Mouse (Mus musculus) G1E (cell line): ENCODE data around the gene Gm27021. TPM values are rescaled to one million over a fixed set of nuclear protein-coding genes. Genes with fewer than 3 reads are reported as not detected.
A peak's percentile ranks its signal among the peaks of the same experiment; 100 is the strongest.

Experiments
- ATAC-seq: 2 replicates; pipeline ENCODE4 v1.8.0; 2016; ENCODE audit warnings: mild to moderate bottlenecking; ENCODE audit not compliant: insufficient number of reproducible peaks, poor library complexity, low FRiP score, severe bottlenecking; ENCODE audit errors: extremely low read depth
- DNase-seq: peaks from one replicate; pipeline ENCODE4 v3.0.0; 2012; ENCODE audit warnings: low spot score
- H3K27me3 ChIP-seq: 2 replicates; pipeline ENCODE4 v1.6.1; 2012; ENCODE audit warnings: mild to moderate bottlenecking, low read length, inconsistent platforms; ENCODE audit not compliant: insufficient read depth
- H3K36me3 ChIP-seq: replicated peaks from 2 replicates; pipeline ENCODE3; 2012; ENCODE audit warnings: mild to moderate bottlenecking, inconsistent platforms
- H3K4me1 ChIP-seq: 2 replicates; pipeline ENCODE4 v1.6.1; 2012; ENCODE audit warnings: low read depth, low read length, inconsistent platforms, mixed read lengths; ENCODE audit not compliant: insufficient read depth
- H3K4me3 ChIP-seq: 2 replicates; pipeline ENCODE4 v1.5.1; 2012; ENCODE audit warnings: low read depth, mild to moderate bottlenecking, inconsistent platforms, low read length, moderate library complexity, mixed read lengths
- H3K9me3 ChIP-seq: replicated peaks from 2 replicates; pipeline ENCODE4 v1.6.1; 2012; ENCODE audit warnings: inconsistent platforms
- CTCF ChIP-seq: IDR thresholded peaks from 2 replicates; pipeline ENCODE4 v1.5.1; 2012; ENCODE audit warnings: low read depth, low read length, inconsistent platforms, mixed read lengths
- GATA1 ChIP-seq: IDR thresholded peaks from 2 replicates; pipeline ENCODE4 v1.6.1; 2012; ENCODE audit warnings: borderline replicate concordance, low read length, inconsistent platforms, mixed read lengths
- GATA2 ChIP-seq: IDR thresholded peaks from 2 replicates; pipeline ENCODE4 v1.6.1; 2012; ENCODE audit warnings: low read depth, low read length, inconsistent platforms, borderline replicate concordance
- POLR2AphosphoS5 ChIP-seq: IDR thresholded peaks from 2 replicates; pipeline ENCODE4 v1.6.1; 2012; ENCODE audit warnings: low read depth, low read length, inconsistent platforms; ENCODE audit not compliant: insufficient replicate concordance
- TAL1 ChIP-seq: conservative IDR thresholded peaks from 2 replicates; pipeline ENCODE4 v1.6.1; 2012; ENCODE audit warnings: low read depth, low read length, inconsistent platforms, mixed read lengths
- polyA plus RNA-seq: library from polyadenylated mRNA; stranded (reverse); fragments of >175 nt; gene quantifications from 2 replicates; pipeline ENCODE4 v1.2.3, GENCODE M21; 2012
- total RNA-seq, 2 experiments: library from RNA; stranded (forward) in 1 of 2; stranded (reverse) in 1 of 2; fragments of 200-1000 nt in 1 of 2; fragments of >200 nt in 1 of 2; fragmentation: Nextera tagmentation in 1 of 2; gene quantifications; 2 replicates each; pipeline ENCODE4 v1.2.3; 2014 to 2017

Gm27021 gene
- total and polyA plus RNA-seq, 3 experiments, result 0.77 TPM; not detected in 2

GRCm38 (mm10) chr8:120633665-120634271 lies 34.1 kb downstream of the Gm27021 start:
- H3K36me3 ChIP-seq, result no peaks in the 10 kb centered on the region
- H3K9me3 ChIP-seq, result no peaks in the 10 kb centered on the region
- TF ChIP-seq TAL1 (no peak), POLR2AphosphoS5 (no peak), GATA1 (no peak), GATA2 (no peak)
- ATAC-seq, result no peak
- no peaks in the 10 kb centered on the region for H3K4me1 ChIP-seq
- no peak for DNase-seq
- peak overlapping the region; percentile 7; the same call in 1 of the 2 replicates for H3K4me3 ChIP-seq
- peaks cover 45% of the 10 kb centered on the region for H3K27me3 ChIP-seq

DNA sequence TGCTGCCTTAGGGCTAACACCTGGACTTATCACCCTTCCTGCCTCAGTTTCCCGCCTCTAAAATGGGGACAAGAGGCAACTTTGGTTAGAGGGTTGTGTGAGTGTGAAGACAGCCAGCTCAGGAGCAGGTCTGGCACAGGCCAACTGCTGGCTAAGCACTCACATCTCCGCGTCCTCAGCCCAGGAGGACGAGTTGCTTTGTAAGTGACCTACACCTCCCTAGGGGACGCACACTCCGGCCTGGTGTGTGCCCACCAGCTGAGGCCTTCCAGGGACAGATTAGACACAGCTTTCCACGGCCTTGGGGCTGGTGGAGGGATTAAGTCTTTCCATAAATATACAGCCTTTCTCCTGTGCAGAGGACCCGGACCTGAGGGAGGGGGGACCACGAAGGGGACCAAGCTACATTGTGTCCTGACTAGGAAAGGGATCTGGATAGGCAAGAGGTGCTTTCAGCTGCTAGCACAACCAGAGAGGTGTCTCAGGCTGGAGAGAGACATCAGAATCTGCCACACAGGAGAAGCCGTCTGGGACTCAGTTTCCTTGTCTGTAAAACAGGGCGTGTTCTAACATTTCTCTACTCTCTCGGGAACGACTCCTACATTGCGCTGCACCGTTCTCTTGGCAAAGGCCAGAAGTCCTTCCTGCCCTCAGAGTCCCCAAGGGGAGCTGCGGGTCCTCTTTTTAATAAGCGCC lies 34.8 kb downstream of the Gm27021 start:
- H3K27me3 ChIP-seq, result peaks cover 45% of the 10 kb centered on the region
- DNase-seq, result no peak
- TF ChIP-seq GATA1, result no peak
- no peak for TF ChIP-seq POLR2AphosphoS5
- no peak for TF ChIP-seq TAL1
- no peak for TF ChIP-seq GATA2
- TF ChIP-seq CTCF, result no peak
- no peaks in the 10 kb centered on the region for H3K4me1 ChIP-seq
- no peaks in the 10 kb centered on the region for H3K36me3 ChIP-seq
- H3K9me3 ChIP-seq, result no peaks in the 10 kb centered on the region
- no peak overlapping the region for H3K4me3 ChIP-seq
- ATAC-seq, result no peak

GRCm38 (mm10) chr8:120631441-120632375 lies 36.2 kb downstream of the Gm27021 start:
- H3K4me1 ChIP-seq, result no peaks in the 10 kb centered on the region
- no peaks in the 10 kb centered on the region for H3K9me3 ChIP-seq
- no peak for TF ChIP-seq GATA1
- TF ChIP-seq TAL1, result no peak
- no peak for TF ChIP-seq CTCF
- H3K27me3 ChIP-seq, result peaks cover 41% of the 10 kb centered on the region
- ATAC-seq (no peak), DNase-seq (no peak)
- H3K36me3 ChIP-seq, result no peaks in the 10 kb centered on the region
- H3K4me3 ChIP-seq, result no peak overlapping the region

DNA sequence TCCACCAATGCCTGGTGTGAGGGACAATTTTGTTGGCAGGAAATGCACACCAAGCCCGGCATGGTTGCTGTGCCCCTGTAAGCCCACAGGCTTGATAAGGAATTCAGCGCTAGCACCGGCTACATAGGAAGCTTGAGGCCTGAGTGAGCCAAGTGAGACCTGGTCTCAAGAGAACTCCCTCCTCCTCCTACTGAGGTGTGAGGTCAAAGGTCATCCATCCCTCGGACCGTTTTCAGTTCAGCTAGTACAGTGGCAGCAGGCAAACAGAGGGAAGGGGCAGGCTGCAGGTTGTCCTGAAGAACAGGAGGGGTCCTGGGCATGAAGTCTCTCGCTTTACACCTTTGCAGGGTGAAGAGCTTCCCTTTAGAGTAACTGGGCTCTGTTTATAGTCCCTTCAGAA lies 37.0 kb downstream of the Gm27021 start:
- Histone ChIP-seq H3K4me3 (no peak overlapping the region), H3K9me3 (no peaks in the 10 kb centered on the region), H3K4me1 (no peaks in the 10 kb centered on the region), H3K27me3 (peaks cover 35% of the 10 kb centered on the region), H3K36me3 (no peaks in the 10 kb centered on the region)
- no peak for TF ChIP-seq GATA1
- TF ChIP-seq POLR2AphosphoS5, result no peak
- TF ChIP-seq GATA2, result no peak
- TF ChIP-seq TAL1, result no peak
- TF ChIP-seq CTCF, result no peak
- no peak for DNase-seq
- ATAC-seq, result no peak

DNA sequence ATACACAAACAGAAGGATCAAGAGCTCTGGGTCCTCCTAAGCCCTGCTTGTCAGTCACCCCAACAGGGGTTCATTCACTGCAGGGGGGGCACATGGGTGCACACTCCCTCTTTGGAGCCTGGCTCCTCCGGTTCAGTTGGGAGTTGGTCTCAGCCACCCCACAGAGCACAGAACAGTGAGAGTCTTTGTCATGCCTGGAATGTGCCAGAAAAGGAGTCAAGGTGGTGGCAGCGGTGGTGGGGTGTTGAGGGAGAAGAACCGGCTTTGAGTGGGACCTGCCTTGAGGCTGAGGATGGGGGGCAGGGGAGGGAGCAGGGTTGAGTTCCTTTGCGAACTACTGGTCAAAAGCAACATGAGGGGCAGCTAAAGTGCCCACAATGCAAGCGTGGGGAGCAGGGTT lies 37.8 kb downstream of the Gm27021 start:
- H3K27me3 ChIP-seq, result peaks cover 32% of the 10 kb centered on the region
- 0 out of 2 replicates have a peak, but pooled peaks cover 3% of the 10 kb centered on the region for H3K9me3 ChIP-seq
- no peak for TF ChIP-seq POLR2AphosphoS5
- TF ChIP-seq CTCF, result no peak
- TF ChIP-seq TAL1, result no peak
- no peak overlapping the region for H3K4me3 ChIP-seq
- no peaks in the 10 kb centered on the region for H3K36me3 ChIP-seq
- no peaks in the 10 kb centered on the region for H3K4me1 ChIP-seq
- DNase-seq (no peak), ATAC-seq (no peak)

DNA sequence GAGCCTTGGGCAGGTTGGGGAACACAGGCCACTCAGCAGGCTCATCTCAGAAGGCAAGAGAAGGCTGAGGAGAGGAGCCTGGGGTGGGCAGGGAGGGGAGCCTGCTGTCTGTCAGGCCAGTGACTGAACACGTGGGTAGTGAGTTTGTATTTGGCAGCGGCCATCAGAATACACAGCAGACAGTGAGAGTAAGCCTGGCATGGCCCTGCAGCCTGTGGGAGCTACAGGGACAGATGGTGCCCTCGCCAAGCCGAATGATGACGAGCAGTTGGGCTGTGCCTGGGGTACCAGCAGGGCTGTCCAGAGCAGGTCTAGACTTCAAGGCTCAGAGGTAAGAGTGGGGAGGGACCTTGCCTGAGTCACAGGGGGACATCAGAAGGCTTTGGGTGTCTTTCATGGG lies 40.6 kb downstream of the Gm27021 start:
- DNase-seq (no peak), ATAC-seq (no peak)
- H3K27me3 ChIP-seq, result peaks cover 16% of the 10 kb centered on the region
- no peaks in the 10 kb centered on the region for H3K4me1 ChIP-seq
- H3K36me3 ChIP-seq, result no peaks in the 10 kb centered on the region
- TF ChIP-seq TAL1 (no peak), GATA1 (no peak), GATA2 (no peak), POLR2AphosphoS5 (no peak)
- H3K4me3 ChIP-seq, result no peak overlapping the region
- 0 out of 2 replicates have a peak, but pooled peaks cover 3% of the 10 kb centered on the region for H3K9me3 ChIP-seq
